Mouse (Mus musculus) heart, postnatal 0 days (tissue): ENCODE measurements around the gene Ggt1. TPM values are rescaled to one million over a fixed set of nuclear protein-coding genes. Genes with fewer than 3 reads are reported as not detected.

ENCODE experiments used
- ATAC-seq: fragments of 200-750 bp; cut with Nextera tagmentation; 2 replicates; pipeline ENCODE4 v1.8.0; 2017; ENCODE audit warnings: low read depth, moderate number of reproducible peaks, moderate library complexity; ENCODE audit not compliant: insufficient read depth
- DNase-seq: peaks from one replicate; pipeline ENCODE4 v3.0.0-alpha.2; 2016; ENCODE audit warnings: low spot score
- H3K27ac ChIP-seq: fragments of 300-500 bp; sonication (generic); 2 replicates; pipeline ENCODE4 v1.5.1; 2014; ENCODE audit warnings: low read depth, mild to moderate bottlenecking
- H3K27me3 ChIP-seq: fragments of 300-500 bp; sonication (generic); 2 replicates; pipeline ENCODE4 v1.6.1; 2014; ENCODE audit warnings: low read length, mixed read lengths; ENCODE audit not compliant: control insufficient read depth, insufficient read depth
- H3K36me3 ChIP-seq: fragments of 300-500 bp; sonication (generic); replicated peaks from 2 replicates; pipeline ENCODE4 v1.6.1; 2014; ENCODE audit warnings: low read length, mixed read lengths; ENCODE audit not compliant: control insufficient read depth, insufficient read depth
- H3K4me1 ChIP-seq: fragments of 300-500 bp; sonication (generic); 2 replicates; pipeline ENCODE4 v1.6.1; 2014; ENCODE audit warnings: antibody characterized with exemption; ENCODE audit not compliant: control insufficient read depth, insufficient read depth
- H3K4me2 ChIP-seq: fragments of 300-500 bp; sonication (generic); 2 replicates; pipeline ENCODE4 v1.6.1; 2014; ENCODE audit warnings: low read depth, mild to moderate bottlenecking, low read length, moderate library complexity
- H3K4me3 ChIP-seq: fragments of 300-500 bp; sonication (generic); 2 replicates; pipeline ENCODE4 v1.5.1; 2014; ENCODE audit warnings: low read depth, low read length
- H3K9ac ChIP-seq: fragments of 300-500 bp; sonication (generic); replicated peaks from 2 replicates; pipeline ENCODE4 v1.6.1; 2014; ENCODE audit warnings: low read depth, low read length, mixed read lengths
- H3K9me3 ChIP-seq: fragments of 300-500 bp; sonication (generic); replicated peaks from 2 replicates; pipeline ENCODE4 v1.6.1; 2016; ENCODE audit warnings: low read length; ENCODE audit not compliant: control insufficient read depth
- CTCF ChIP-seq: IDR thresholded peaks from 2 replicates; pipeline ENCODE4 v1.5.1; 2016; ENCODE audit warnings: antibody characterized with exemption, control low read depth, low read depth
- EP300 ChIP-seq: IDR thresholded peaks from 2 replicates; pipeline ENCODE4 v1.6.1; 2016; ENCODE audit warnings: antibody characterized with exemption, low read depth
- WGBS: fragments of 180-500 bp; shearing (Covaris S2); extraction: QIAGEN DNeasy Blood & Tissue Kit; methylation state at CpG from one replicate; pipeline ENCODE4 v1.1.7; 2014; 5-methylcytosine and 5-hydroxymethylcytosine counted together
- polyA plus RNA-seq: library from polyadenylated mRNA; unstranded; fragments of >200 nt; fragmentation: Nextera tagmentation; extraction: Ambion mirVana; gene quantifications from 2 replicates; pipeline ENCODE4 v1.2.1, GENCODE M21; 2015
- total RNA-seq: library from RNA; depleted of rRNA; stranded (reverse); fragments of >200 nt; gene quantifications from 2 replicates; pipeline ENCODE4 v1.2.3, GENCODE M21; 2014; ENCODE audit warnings: low replicate concordance; rRNA removed

Ggt1 gene
- total and polyA plus RNA-seq, 2 experiments from 2014 or later: 0.37 TPM; not detected in 1

GRCm38 (mm10) chr10:75634610-75635009 is 73.2 kb downstream of the Ggt1 start:
- ATAC-seq (no peak), DNase-seq (no peak)
- Histone ChIP-seq H3K4me1 (peaks cover 12% of the 10 kb centered on the region; the same call in 1 of the 2 replicates), H3K4me3 (no peak overlapping the region), H3K36me3 (no peaks in the 10 kb centered on the region), H3K27me3 (no peaks in the 10 kb centered on the region), H3K9ac (no peak overlapping the region), H3K4me2 (no peak overlapping the region), H3K27ac (no peak overlapping the region), H3K9me3 (no peaks in the 10 kb centered on the region; the same call in 1 of the 2 replicates)
- 91% methylated on average over 8 of the region's 8 CpGs for WGBS
- TF ChIP-seq CTCF: no peak
- no peak for TF ChIP-seq EP300

- TF ChIP-seq CTCF: no peak
- TF ChIP-seq EP300: no peak
- no peak overlapping the region for H3K4me3 ChIP-seq
- WGBS: 63% methylated on average over 14 of the region's 14 CpGs
- no peaks in the 10 kb centered on the region for H3K27me3 ChIP-seq
- H3K4me1 ChIP-seq: peaks cover 12% of the 10 kb centered on the region; the same call in 1 of the 2 replicates
- no peak overlapping the region for H3K9ac ChIP-seq
- DNase-seq (no peak), ATAC-seq (no peak)
- H3K36me3 ChIP-seq: no peaks in the 10 kb centered on the region
- no peak overlapping the region for H3K4me2 ChIP-seq
- H3K27ac ChIP-seq: no peak overlapping the region
- H3K9me3 ChIP-seq: no peaks in the 10 kb centered on the region
Measured at GRCm38 (mm10) chr10:75635019-75635692, 73.8 kb downstream of the Ggt1 start.

GRCm38 (mm10) chr10:75635693-75636055 is 74.3 kb downstream of the Ggt1 start:
- Histone ChIP-seq H3K9me3 (no peaks in the 10 kb centered on the region), H3K9ac (no peak overlapping the region), H3K36me3 (no peaks in the 10 kb centered on the region), H3K4me2 (no peak overlapping the region), H3K4me3 (no peak overlapping the region), H3K4me1 (peaks cover 12% of the 10 kb centered on the region; the same call in 1 of the 2 replicates), H3K27ac (no peak overlapping the region), H3K27me3 (no peaks in the 10 kb centered on the region)
- no peak for TF ChIP-seq EP300
- TF ChIP-seq CTCF: peak; percentile 99
- ATAC-seq: peak; percentile 40; the same call in 1 of the 2 replicates
- DNase-seq: peak; percentile 84
- WGBS: 4% methylated on average over 9 of the region's 9 CpGs

Other genes with a start within 250 kb of the Ggt1 start
- gene Adora2a, start 244.7 kb upstream of the Ggt1 start, total RNA-seq: 15.8 and 51.3 TPM in 2 replicates
- 3.6 and 4.4 TPM in 2 replicates for gene Adora2a, start 244.7 kb upstream of the Ggt1 start, polyA plus RNA-seq
- gene Upb1, start 160.5 kb upstream of the Ggt1 start, total RNA-seq: 0.66 TPM in 1 of 2 replicates, not detected in the other
- gene Upb1, start 160.5 kb upstream of the Ggt1 start, polyA plus RNA-seq: 0.86 and 1.1 TPM in 2 replicates
- gene Snrpd3, start 44.1 kb upstream of the Ggt1 start, total RNA-seq: 10.8 and 10.9 TPM in 2 replicates
- gene Snrpd3, start 44.1 kb upstream of the Ggt1 start, polyA plus RNA-seq: 65.4 and 68.5 TPM in 2 replicates
- 113 and 117 TPM in 2 replicates for gene Gucd1, start 43.6 kb upstream of the Ggt1 start, total RNA-seq
- gene Gucd1, start 43.6 kb upstream of the Ggt1 start, polyA plus RNA-seq: 25.4 and 28.0 TPM in 2 replicates
- 0.23 and 2.9 TPM in 2 replicates for gene Lrrc75b, start 1.3 kb upstream of the Ggt1 start, total RNA-seq
- gene Lrrc75b, start 1.3 kb upstream of the Ggt1 start, polyA plus RNA-seq: 0.81 and 0.83 TPM in 2 replicates
- 17.8 and 53.4 TPM in 2 replicates for gene Ggt5, start 27.7 kb downstream of the Ggt1 start, total RNA-seq
- 6.7 and 7.6 TPM in 2 replicates for gene Ggt5, start 27.7 kb downstream of the Ggt1 start, polyA plus RNA-seq
- gene Susd2, start 82.4 kb downstream of the Ggt1 start, total RNA-seq: 6.1 and 7.9 TPM in 2 replicates
- gene Susd2, start 82.4 kb downstream of the Ggt1 start, polyA plus RNA-seq: 3.6 and 4.1 TPM in 2 replicates
- gene Cabin1, start 202.7 kb downstream of the Ggt1 start, total RNA-seq: 44.1 and 194 TPM in 2 replicates
- gene Cabin1, start 202.7 kb downstream of the Ggt1 start, polyA plus RNA-seq: 13.8 and 14.0 TPM in 2 replicates
- 66.7 and 83.0 TPM in 2 replicates for gene Ddt, start 211.8 kb downstream of the Ggt1 start, total RNA-seq
- 82.1 and 84.8 TPM in 2 replicates for gene Ddt, start 211.8 kb downstream of the Ggt1 start, polyA plus RNA-seq
- not detected in 2 replicates for gene Gm20441, start 219.3 kb downstream of the Ggt1 start, total RNA-seq
- gene Gm20441, start 219.3 kb downstream of the Ggt1 start, polyA plus RNA-seq: not detected in 2 replicates
- 3.2 and 4.1 TPM in 2 replicates for gene Gstt3, start 219.8 kb downstream of the Ggt1 start, total RNA-seq
- 2.1 and 3.1 TPM in 2 replicates for gene Gstt3, start 219.8 kb downstream of the Ggt1 start, polyA plus RNA-seq
- gene Gstt1, start 237.0 kb downstream of the Ggt1 start, total RNA-seq: 12.9 and 20.0 TPM in 2 replicates
- gene Gstt1, start 237.0 kb downstream of the Ggt1 start, polyA plus RNA-seq: 7.6 and 10.1 TPM in 2 replicates